Mouse (Mus musculus): ENCODE measurements at regions not wholly inside any gene's neighbourhood (a gene's known extent, or its start where the extent isn't known, plus 50 kb on each side); places are given as distances from the start of the nearest gene placed in this dataset.

DNA sequence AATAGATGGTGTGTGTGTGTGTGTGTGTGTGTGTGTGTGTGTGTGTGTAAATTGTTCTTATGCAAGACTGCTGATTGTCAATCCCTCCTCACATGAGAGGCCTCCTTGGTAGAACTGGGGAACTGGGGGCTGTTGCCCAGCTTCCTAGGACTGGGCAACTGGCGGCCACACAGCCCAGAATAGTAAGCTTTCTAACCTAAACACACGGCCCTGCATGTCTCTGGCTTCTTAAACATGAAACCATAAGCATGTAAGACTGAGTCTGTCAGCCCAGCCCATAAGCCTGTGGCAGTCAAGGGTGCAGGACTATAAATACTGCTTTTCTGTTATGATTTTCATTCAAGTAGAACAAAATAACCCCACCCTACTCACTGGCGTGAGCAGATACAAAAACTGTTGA lies 60.7 kb downstream of the Ifng start:
- DNase-seq, result no peak

DNA sequence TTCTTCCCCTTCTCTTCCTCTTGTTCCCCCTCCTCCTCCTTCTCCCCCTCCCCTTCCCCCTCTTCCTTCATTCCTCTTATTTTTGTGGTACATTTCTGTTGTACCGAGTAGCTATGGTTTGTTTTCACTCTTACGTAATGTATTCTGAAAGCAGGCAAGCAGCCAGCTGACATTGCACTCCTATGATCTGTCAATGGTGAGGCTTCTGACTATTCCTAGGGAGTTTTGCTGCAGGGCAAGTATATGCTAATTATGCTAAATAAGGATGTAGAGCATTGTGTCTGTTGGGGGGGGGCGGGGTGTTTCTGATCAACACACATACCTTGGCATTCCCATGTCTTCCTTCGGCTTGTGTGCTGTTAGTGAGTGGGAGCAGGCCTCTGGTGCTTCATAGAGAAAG lies 64.0 kb downstream of the Ifng start:
- DNase-seq, result no peak

DNA sequence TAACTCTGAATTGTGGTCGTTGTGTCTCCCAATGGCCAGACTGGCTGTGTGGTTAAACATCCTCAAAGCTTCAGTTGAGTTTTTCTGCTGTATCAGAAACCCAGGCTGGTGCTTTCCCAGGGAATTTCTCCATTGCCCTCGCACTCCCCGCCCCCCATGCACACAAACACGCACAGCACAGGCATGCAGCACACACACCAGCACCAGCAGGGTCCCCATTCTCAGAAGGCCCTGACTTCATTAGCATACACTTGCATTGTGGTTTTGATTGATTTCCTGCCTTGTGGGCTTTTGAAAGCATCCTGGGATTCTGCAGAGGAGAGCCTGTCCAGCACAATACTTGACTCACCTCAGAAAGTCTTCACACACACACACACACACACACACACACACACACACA lies 65.3 kb downstream of the Ifng start:
- no peak for DNase-seq

DNA sequence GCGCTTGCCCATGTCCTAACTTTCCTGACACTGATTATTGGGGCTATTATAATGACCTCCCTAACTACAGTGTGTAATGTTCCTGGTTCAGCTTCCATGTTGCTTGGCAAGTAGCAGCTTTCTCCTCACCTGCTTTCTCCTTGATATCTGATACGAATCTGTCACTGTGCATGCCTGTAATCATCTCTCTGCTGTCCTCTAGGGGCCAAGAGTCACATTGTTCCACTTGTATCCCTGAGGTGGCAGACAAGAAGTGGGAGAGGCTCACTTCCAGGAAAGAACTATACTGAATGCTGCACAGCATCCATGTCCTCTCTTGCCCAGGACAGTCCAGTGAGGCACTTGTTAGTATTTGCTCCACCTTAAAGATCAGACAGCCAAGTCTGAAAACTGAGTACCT lies 66.8 kb downstream of the Ifng start:
- DNase-seq, result peak in 1 of 2 experiments; percentile 7

DNA sequence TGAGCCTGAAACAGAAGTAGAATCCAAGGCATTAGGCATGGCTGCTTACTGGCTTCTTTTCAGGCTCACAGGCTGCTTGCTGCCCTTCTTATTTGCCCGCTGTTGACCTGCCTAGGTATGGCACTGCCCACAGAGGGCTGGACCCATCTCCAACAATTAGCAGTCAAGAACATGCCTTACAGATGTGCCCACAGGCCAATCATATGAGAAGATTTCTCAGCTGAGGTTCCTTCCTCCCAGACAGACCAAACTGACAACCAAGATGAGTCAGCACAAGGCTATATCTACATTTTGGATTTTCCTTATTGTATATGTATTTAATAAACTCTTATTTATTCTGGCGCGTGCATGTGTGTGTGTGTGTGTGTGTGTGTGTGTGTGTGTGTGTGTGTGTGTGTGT lies 76.0 kb downstream of the Ifng start:
- DNase-seq, result no peak

DNA sequence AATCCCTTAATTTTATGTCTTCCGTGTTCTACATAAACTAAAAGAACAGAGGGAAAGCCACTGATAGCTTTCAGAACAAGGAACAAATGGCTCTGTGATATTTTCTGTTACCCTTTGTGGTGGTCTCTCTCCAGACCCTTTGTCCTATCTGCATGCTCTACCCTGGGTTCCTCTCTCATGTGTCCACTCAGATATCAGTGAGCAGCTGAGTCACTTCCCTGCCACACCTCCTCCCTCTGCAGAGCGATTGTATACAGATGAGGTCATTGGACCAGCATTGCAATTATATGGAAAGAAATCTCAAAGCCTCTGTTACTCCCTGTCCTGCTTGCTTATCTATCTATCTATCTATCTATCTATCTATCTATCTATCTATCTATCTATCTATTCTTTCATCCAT lies 77.1 kb downstream of the Ifng start:
- no peak for DNase-seq

DNA sequence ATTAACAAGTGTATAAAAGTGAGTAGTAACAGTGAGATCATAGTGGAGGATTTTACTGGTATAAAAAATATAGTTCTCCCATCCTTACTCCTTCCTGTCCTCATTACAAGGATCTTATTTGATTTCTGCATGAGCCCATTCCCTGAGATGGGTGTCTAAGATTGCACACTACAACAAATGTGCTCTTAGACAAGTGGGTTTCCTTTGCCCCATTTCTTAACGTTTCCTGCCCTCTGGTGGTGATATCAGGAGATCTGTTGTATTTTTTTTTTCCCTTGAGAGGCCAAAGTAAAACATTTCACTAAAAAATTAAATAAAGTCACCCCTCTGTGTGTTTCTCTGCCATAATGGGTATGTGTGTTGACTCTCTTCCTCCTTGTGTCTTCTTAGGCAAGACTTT lies 105.1 kb downstream of the Ifng start:
- no peak for DNase-seq

DNA sequence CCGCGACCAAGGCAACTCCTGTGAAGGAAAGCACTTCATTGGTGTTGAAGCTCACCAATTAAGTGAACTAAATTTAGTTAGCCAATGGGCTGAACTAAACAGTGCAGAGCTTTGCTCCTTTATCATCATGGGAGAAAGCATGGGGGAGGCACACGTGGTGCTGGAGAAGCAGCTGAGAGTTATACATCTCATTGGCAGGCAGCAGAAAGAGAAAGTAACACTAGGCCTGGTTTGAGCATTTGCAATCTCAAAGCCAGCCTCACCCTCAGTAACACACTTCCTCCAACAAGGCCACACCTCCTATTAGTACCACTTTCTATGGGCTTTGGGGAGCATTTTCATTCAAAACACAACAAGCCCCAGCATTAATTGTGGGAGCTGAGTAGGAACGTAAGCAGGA lies 109.4 kb downstream of the Ifng start:
- no peak for DNase-seq

DNA sequence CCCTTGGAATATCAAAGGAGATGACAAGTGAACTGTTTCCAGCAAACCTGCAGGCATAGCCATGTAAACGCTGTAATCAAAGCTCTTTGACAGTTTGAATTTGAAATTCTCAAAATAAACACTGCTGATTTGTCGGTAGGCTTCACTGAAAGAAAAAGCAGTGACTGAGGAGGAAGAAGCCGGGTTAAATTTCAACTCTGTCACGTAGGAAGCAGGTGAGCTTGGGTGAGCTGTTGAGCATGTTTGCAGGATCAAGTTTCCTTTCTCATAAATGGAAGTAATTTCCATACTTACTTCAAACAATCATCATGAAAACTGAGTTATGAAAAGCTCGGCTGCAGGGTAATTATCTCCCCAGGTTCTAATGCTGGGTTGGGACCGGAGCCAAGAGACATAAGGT lies 118.0 kb downstream of the Ifng start:
- no peak for DNase-seq

DNA sequence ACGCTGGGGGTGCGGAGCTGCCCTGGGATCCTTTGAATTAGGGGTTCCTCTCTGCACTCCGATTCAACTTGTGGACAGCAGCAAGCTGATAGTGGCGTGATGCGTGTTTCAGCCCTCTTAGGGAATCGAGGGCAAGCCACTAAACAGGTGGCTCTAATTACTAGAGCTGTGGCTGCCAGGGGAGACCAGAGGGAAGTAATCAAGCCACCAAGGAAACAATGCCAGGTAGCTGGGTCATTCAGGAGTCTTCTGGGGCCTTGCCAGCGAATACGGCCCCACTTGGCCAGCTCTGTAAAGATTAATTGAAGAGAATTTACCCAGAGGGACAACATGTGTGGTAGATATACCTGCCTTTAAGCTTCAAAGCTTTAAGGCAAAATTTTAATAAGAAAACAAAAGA lies 123.2 kb downstream of the Ifng start:
- no peak for DNase-seq

DNA sequence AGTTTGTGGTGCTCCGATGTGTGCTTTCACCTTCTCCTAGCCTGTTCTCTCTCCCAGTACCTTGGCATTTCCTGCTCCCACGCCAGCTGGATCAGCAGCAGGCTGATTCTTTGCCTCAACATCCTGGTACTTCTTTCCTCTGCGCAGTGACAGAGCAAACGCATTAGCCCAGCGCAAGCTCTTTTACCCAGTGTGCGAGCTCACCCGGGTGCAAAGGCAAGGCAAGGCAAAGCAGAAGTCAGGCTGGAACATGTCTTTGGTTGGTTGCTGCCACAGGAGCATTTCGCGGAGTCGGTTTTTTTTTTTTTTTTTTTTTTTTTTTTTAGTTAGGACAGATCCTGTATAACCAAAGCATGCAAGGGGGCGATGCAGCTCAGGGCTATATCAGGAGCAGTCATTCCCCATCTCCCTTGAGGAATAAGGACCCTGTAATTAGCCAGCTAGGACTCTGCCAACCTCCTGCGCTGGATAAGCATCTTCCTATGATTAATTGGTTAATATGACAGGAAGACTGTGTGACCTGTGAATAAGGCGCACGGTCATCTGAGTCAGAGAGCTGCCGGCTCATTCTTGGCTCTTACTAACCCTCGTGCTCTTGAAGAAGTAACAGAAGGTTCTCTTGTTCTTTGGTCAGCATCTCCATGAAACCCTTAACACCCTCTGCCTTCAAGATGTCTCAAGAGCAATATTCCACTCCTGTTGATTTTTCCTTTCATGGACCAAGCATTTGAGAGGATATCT lies 123.9 kb downstream of the Ifng start:
- DNase-seq, result no peak

DNA sequence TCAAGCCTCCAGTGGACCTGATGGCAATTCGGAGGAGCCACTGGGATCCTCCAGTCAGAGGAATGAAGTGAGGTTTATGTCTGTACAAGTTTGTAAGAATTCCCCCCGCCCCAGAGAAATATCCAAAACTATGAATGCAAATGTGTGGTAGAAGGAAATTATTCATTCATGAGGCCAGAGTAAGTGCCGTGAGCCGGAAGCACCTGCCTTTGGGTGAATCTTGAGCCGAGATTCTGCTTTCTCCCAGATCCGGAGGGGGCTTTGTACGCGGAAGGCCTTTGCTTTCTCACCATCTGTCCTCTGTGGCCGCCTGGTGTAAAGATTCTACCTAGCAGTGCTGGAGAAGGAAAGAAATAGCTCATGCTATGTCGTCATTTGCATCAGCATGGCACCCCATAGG lies 127.8 kb downstream of the Ifng start:
- DNase-seq, result no peak

DNA sequence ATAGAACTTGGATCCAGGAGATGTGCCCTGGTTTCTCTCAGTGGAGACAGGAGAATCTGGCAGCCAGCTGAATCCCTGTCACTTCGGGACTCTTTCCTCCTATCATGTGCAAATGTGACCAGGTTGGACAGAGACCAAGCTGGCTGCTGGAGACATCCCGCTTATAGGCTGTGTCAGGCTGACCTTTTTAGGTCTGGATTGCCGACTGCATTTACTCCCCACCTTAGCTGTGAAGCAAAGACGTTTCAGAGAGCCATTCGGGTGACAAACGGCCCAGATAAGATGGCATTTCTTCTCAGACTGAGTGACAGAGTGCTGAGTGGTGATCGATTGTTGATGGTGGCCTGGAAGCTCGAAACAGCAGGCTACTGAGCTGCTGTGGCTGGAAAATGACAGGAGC lies 128.6 kb downstream of the Ifng start:
- no peak for DNase-seq

DNA sequence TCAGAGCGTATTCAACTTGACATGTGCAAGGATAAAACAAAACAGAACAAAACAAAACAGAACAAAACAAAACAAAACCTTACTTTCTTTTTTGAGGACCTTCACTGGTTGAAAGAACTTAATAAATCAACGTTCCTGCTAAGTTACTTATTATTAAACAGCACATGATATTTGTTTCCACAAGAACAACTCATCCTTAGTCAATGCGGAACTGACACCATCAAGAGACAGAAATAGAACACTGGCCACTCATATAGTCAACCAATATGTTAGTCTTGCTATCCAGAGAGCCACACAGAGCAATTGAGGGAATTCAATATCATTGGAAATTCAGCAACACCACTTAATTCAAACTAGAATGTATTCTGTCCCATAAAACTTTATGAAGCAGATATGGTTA lies 132.4 kb downstream of the Ifng start:
- DNase-seq, result no peak

DNA sequence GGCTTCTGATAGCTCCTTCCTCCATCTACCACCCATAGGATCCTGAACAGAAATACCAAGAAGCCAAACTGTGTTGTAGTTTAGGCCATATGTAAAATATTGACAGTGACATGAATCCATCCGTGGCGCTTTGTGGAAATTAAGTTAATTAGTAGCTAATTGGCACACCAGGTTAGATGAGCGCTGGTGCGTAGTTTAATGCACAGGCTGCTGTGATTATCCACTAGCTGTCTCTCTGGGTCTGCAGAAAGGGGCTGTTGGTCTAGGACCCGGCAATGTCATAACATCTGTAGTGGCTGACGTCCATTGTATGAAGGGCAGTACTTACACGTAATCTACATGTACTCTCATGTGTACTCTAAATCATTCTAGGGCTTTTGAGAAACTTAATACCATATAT lies 134.7 kb downstream of the Ifng start:
- DNase-seq, result no peak

DNA sequence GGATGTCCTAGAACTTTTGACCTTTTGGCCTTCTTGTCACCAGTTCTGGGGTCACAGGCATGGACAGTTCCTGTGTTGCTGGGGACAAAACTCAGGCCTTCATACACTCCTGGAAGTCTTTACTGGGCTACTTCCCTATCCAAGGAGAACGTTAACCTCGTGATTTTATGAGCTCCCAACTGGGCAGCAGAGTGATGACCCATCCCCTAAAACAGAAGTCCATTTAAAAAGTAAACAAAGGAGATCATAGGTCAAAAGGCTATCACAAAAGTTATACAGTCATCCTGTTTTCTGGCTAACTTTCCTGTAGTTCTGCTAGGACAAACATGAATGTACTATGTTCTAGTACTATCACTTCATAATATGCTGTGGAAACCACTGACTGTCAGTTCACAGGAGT lies 140.5 kb downstream of the Ifng start:
- no peak for DNase-seq

DNA sequence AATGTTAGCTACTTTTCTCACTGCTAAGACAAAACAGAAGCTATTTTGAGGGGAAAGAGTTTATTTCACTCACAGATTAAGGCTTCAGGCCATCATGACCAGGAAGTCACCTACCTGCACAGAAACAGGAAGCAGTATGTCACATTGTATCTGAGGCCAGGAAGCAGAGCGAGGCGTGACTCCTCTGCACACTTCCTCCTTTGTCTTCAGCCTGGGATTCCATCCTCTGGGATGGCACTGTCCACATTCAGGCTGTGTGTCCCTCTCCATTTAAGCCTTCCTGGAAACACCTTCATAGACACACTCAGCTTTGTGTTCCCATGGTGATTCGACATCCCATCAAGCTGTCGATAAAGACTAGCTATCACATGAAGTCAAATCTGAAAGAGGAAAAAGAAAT lies 145.0 kb downstream of the Ifng start:
- no peak for DNase-seq

DNA sequence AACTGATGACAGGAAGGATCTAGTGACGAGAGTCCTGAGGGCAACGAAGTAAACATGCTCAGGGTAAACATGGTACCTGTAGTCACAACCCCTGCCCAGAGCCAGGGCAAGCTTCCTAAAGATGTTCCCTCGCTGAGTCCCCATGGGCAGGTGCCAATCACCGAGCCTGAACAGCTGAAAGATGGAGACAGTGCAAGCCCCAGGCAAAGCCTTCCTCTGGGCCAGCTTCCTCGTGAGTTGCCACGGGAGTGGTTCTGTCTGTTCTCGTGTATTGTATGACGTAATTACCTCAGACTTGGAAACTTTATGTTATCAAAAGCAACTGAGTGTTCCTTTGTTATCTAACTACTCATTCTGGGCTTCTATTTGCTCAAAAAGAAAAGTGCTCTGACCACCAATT lies 147.4 kb downstream of the Ifng start:
- no peak for DNase-seq

DNA sequence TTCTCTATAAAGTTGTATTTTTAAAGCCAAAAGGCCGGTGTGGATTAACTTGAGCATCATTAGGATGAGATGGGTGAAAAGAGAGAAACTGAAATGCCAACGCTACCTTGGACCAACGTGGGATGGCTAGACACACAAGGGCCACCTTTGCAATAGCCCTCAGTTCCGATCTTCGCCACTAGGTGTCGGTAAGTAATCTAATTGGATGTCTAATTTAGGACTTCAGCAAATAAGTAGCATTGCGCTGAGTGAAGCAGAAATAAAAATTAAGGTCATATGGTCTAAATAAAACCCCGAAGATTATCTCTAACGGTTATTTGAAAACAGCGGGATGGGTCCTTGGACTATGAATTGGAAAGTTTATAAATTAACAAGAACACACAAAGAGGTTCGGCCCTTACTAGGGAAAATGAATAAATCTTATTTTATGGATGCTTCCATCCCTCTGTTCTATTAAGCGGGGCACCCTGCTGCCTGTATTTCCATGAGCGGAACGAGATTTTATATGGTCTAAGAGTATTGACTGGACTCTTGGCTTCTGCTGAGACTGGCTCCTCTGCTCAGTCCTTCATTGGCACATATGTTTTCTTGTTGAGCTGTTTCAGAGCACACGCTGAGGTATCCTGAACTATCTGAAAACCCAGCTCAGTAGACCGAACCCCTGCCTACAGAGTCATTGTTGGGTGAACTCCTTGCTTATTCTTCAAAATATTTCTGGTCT lies 152.0 kb downstream of the Ifng start:
- DNase-seq, result peak in 1 of 2 experiments; percentile 85

DNA sequence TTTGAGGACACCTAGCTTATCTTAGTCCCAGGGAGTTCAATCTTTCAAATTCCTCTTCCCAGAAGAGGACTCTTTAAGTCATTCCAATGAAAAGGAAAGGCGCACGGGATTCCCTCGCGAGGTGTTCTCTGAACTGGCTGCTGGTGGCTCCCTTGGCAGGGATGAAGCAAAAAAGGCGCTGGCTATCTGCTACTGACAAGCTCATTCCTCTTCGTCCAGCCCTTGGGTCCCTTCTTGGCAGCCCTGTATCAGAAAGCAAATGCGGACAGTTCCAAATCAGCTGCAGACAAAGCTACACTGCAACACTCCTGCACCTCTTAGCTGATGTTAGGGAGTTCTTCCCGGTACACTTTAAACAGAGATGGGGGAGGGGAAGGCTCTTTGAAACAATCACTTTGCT lies 155.4 kb downstream of the Ifng start:
- no peak for DNase-seq

DNA sequence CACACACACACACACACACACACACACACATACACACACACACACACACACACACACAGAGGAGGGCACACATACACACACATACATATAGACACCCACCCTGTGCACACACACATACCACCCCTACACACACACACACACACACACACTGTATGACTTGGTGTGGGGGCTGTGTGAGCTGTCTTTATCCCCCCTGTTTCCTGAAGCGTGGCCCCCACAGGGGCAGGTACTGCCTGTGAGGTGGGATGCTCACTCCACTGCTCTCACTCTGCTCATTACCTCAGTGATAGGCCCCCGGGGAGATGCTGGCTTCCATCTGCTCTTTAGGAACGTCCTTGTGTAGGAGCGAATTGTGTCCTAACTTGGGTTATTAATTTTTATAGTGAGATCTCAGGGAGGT lies 157.7 kb downstream of the Ifng start:
- DNase-seq, result no peak

DNA sequence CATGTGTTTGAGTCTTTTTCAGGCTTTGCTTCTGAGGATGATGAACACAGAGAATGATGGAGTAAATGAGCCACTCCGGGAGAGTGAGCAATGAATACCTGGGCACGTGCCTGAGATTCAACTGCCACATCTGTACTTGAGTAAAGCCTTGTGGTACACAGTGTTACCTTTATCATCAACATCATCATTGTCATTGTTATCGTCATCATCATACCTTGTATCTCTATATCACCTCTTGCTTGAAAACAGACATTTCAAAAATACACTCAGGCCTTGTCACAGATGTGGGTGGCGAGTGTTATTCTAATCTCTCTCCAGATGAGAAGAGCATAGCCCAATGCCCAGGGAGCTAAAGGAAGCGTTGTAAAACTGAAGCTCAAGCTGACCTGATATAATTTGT lies 158.4 kb downstream of the Ifng start:
- no peak for DNase-seq

DNA sequence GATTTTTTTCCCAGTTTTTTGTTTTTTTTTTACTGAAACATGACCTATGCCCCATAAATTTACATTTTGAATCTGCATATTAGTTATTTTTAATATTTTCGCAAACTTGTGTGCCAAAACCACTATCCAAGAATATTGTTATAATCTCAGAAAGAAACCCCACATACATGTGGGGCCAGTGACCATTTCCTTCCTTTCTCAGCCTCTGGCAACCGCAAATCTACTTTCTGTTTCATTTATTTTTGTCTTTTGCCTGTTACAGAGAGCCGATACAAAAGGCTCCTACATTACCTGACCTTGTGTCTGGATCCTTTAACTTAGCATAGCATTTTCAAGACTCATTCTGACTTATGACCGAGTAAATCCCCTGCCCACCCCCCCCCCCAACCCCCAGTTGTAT lies 158.8 kb downstream of the Ifng start:
- DNase-seq, result no peak

DNA sequence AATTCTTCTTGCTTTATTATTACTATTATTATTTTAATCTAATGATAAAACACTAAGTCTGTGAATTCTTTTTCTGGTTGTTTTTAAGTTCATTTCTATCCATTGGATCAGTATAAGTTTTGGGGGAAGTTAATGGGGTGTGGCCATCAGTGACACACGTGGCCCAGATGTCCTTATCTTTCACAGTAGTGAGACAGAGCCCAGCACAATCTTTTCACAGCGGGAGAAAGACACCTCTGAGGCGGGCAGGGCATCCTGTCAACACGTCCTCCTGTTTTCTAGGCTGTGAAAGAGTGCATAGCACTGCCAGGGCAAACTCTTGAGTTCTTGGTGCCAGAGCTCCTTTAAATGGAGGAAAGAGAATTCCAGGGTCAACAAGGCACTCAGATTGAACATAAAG lies 162.1 kb downstream of the Ifng start:
- no peak for DNase-seq

DNA sequence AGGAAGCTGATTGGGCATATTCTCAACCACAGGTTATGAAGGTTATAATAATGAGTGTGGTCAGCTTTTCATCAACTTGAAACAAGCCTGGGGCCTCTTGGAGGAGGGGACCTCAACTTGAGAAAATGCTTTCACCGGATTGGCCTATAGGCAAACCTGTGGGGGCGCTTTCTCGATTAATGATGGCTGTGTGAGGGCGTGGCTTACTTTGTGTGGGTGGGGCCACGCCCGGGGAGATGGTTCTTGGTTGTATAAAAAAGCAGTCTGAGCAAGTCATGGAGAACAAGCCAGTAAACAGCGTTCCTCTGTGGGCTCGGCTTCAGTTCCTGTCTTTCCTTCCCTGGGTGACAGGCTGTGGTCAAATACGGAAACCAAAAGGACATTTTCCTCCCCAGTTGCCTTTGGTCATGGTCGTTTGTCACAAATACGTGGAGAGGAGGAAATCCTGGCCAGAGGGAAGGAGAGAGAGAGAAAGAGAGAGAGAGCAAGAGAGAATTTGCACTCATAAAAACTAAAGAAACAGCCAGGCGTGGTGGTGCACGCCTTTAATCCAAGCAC lies 163.1 kb downstream of the Ifng start:
- DNase-seq, result no peak
